Mouse (Mus musculus): ENCODE measurements at regions not wholly inside any gene's neighbourhood (a gene's known extent, or its start where the extent isn't known, plus 50 kb on each side); places are given as distances from the start of the nearest gene placed in this dataset.
"Not testable (repeated sequence)": the region's sequence is repeated elsewhere in the genome, so short reads cannot be mapped to it uniquely, and the experiment has no call there.

GRCm38 (mm10) chr5:50155170-50155860 lies 96.5 kb upstream of the Adgra3 start:
- ATAC-seq (replicated peaks; ENCODE audit: insufficient number of reproducible peaks, low FRiP score, low TSS enrichment, low read depth); H3K27ac ChIP-seq (replicated peaks; ENCODE audit: low read depth, low read length); H3K4me1 ChIP-seq (ENCODE audit: control insufficient read depth, insufficient read depth, low read length); H3K27me3 ChIP-seq (ENCODE audit: control insufficient read depth, insufficient read depth, low read length); H3K4me3 ChIP-seq (ENCODE audit: low read depth, low read length); H3K9ac ChIP-seq (replicated peaks; ENCODE audit: low read length); DNase-seq (ENCODE audit: low spot score); H3K4me2 ChIP-seq (ENCODE audit: low read depth, low read length); H3K9me3 ChIP-seq (replicated peaks; ENCODE audit: control insufficient read depth, low read length); H3K36me3 ChIP-seq (replicated peaks; ENCODE audit: control insufficient read depth, insufficient read depth, low read depth, low read length): not testable (repeated sequence)
- 85% methylated on average over 2 of the region's 2 CpGs for WGBS

DNA sequence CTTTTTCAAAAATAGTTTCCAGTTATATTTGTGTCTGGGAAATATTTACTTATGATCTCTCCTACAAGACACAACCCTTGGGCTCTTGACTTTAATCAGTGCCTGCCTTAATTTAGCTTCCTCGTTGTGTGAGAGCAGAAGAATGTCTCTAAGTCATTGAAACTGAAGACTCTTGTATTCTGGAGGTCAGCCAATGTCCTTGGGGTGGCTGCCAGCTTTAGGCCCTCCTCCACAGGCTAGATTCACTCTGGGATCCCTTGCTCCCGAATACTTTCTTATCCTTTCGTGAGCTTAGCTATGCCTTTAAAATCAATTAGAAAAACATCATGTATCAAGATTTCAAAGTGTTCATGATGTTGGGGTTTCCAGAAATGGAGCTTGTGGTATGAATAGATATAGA lies 88.1 kb upstream of the Adgra3 start:
- Histone ChIP-seq H3K27me3 (ENCODE audit: control insufficient read depth, insufficient read depth, low read length) (no peaks in the 10 kb centered on the region), H3K27ac (replicated peaks; ENCODE audit: low read depth, low read length) (no peak overlapping the region), H3K36me3 (replicated peaks; ENCODE audit: control insufficient read depth, insufficient read depth, low read depth, low read length) (no peaks in the 10 kb centered on the region), H3K4me3 (ENCODE audit: low read depth, low read length) (no peak overlapping the region), H3K4me1 (ENCODE audit: control insufficient read depth, insufficient read depth, low read length) (no peaks in the 10 kb centered on the region), H3K4me2 (ENCODE audit: low read depth, low read length) (no peak overlapping the region), H3K9ac (replicated peaks; ENCODE audit: low read length) (no peak overlapping the region), H3K9me3 (replicated peaks; ENCODE audit: control insufficient read depth, low read length) (no peaks in the 10 kb centered on the region)
- no peak for ATAC-seq (replicated peaks; ENCODE audit: insufficient number of reproducible peaks, low FRiP score, low TSS enrichment, low read depth)
- DNase-seq (ENCODE audit: low spot score), result no peak
- 71% methylated on average over 3 of the region's 3 CpGs for WGBS

DNA sequence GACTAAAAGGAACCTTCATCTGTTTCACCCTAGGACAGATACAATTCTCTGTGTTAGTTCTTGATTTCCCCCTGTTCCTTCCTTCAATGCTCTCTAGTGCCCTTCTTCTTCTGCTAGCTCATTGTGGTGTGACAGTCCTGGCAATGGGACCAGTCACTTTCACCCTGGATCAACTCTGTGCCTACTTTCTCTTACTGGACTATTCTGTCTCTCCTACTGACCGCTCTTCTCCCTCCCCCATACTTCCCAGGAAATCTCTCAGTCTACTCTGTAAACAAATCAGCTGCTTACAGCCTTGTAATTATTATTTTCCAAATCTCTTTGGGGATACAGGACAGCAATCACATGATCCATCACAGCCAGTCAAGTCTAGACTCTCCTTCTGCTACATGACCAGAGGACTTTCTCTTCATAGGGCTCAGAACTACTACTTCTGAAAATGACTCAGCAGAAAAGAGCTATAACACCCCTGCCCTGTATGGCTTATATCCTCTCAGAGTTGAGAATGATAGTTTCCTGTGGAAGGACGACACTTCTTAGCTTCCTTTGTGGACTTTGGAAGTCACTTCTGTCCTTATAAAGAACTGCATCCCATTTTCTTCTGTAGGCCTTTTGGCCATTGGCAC lies 86.8 kb upstream of the Adgra3 start:
- Histone ChIP-seq H3K4me1 (ENCODE audit: control insufficient read depth, insufficient read depth, low read length) (no peaks in the 10 kb centered on the region), H3K9me3 (replicated peaks; ENCODE audit: control insufficient read depth, low read length) (no peaks in the 10 kb centered on the region), H3K27ac (replicated peaks; ENCODE audit: low read depth, low read length) (no peak overlapping the region), H3K36me3 (replicated peaks; ENCODE audit: control insufficient read depth, insufficient read depth, low read depth, low read length) (no peaks in the 10 kb centered on the region), H3K4me2 (ENCODE audit: low read depth, low read length) (no peak overlapping the region), H3K4me3 (ENCODE audit: low read depth, low read length) (no peak overlapping the region), H3K9ac (replicated peaks; ENCODE audit: low read length) (no peak overlapping the region), H3K27me3 (ENCODE audit: control insufficient read depth, insufficient read depth, low read length) (no peaks in the 10 kb centered on the region)
- WGBS, result 85% methylated on average over 2 of the region's 2 CpGs
- DNase-seq (ENCODE audit: low spot score) (no peak), ATAC-seq (replicated peaks; ENCODE audit: insufficient number of reproducible peaks, low FRiP score, low TSS enrichment, low read depth) (no peak)

DNA sequence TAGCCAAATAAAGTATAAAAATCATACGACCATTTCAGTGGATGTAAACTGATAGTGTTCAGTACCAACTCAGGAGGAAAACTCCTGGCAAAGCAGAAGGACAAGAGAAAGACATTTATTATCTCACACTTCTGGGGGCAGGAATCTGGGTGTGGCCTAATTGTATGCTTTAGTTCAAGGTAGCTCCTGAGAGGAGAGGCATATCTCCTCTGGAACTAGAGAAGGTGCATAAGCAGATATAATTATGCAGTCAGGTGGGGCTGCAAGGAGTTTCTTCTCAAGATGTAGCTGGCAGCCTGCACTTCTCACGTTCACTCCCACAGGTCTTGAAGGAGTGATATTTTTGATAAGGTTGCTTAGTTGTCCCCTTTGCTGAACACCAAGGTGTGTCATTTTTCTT lies 71.4 kb upstream of the Adgra3 start:
- Histone ChIP-seq H3K9me3 (replicated peaks; ENCODE audit: control insufficient read depth, low read length) (no peaks in the 10 kb centered on the region), H3K27ac (replicated peaks; ENCODE audit: low read depth, low read length) (no peak overlapping the region), H3K36me3 (replicated peaks; ENCODE audit: control insufficient read depth, insufficient read depth, low read depth, low read length) (no peaks in the 10 kb centered on the region), H3K4me3 (ENCODE audit: low read depth, low read length) (no peak overlapping the region), H3K4me1 (ENCODE audit: control insufficient read depth, insufficient read depth, low read length) (no peaks in the 10 kb centered on the region), H3K4me2 (ENCODE audit: low read depth, low read length) (no peak overlapping the region), H3K9ac (replicated peaks; ENCODE audit: low read length) (no peak overlapping the region), H3K27me3 (ENCODE audit: control insufficient read depth, insufficient read depth, low read length) (no peaks in the 10 kb centered on the region)
- ATAC-seq (replicated peaks; ENCODE audit: insufficient number of reproducible peaks, low FRiP score, low TSS enrichment, low read depth) (no peak), DNase-seq (ENCODE audit: low spot score) (no peak)
- WGBS, result 64% methylated on average over 2 of the region's 2 CpGs

DNA sequence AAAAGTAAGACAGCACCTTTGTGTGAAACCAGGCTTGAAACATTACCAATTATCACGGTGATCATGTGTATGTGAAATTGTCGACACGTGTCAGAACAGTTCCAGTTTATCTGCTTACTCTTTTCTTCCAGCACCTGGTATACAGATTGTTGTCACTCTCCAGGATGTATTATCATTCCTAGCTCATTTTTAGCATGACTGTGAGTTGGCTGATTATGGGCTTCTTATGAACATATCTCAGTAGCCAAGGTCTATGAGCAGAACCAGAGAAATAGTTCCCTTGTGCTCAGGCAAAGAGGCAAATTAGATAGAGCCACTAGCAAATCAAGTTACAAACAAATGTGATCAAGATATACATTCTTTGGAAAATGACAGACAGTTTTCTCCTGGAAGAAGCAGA lies 70.2 kb upstream of the Adgra3 start:
- Histone ChIP-seq H3K4me2 (ENCODE audit: low read depth, low read length) (no peak overlapping the region), H3K9me3 (replicated peaks; ENCODE audit: control insufficient read depth, low read length) (no peaks in the 10 kb centered on the region), H3K27ac (replicated peaks; ENCODE audit: low read depth, low read length) (no peak overlapping the region), H3K36me3 (replicated peaks; ENCODE audit: control insufficient read depth, insufficient read depth, low read depth, low read length) (no peaks in the 10 kb centered on the region), H3K27me3 (ENCODE audit: control insufficient read depth, insufficient read depth, low read length) (no peaks in the 10 kb centered on the region), H3K4me1 (ENCODE audit: control insufficient read depth, insufficient read depth, low read length) (no peaks in the 10 kb centered on the region), H3K4me3 (ENCODE audit: low read depth, low read length) (no peak overlapping the region), H3K9ac (replicated peaks; ENCODE audit: low read length) (no peak overlapping the region)
- 76% methylated on average over 3 of the region's 3 CpGs for WGBS
- DNase-seq (ENCODE audit: low spot score) (no peak), ATAC-seq (replicated peaks; ENCODE audit: insufficient number of reproducible peaks, low FRiP score, low TSS enrichment, low read depth) (no peak)

DNA sequence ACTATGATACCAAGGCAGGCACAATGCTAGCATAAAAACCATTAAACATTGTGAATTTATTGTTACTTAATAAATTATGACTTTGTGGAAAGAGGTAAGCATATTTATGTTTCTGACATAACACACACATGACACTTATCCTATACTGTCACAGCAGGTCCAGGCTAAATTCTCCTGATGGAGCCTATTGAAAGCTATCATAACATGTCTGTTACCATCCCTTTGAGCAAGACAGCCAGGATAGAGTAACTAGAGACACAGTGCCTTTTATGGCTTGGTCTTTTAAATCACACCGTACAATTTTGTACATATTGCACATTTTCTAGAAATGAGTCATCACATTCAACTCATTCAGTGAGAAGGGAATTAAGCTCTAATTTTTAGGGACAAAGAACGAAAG lies 67.8 kb upstream of the Adgra3 start:
- WGBS, result 82% methylated on average over 2 of the region's 2 CpGs
- H3K9ac ChIP-seq (replicated peaks; ENCODE audit: low read length), result no peak overlapping the region
- no peak overlapping the region for H3K4me2 ChIP-seq (ENCODE audit: low read depth, low read length)
- no peaks in the 10 kb centered on the region for H3K9me3 ChIP-seq (replicated peaks; ENCODE audit: control insufficient read depth, low read length)
- no peak for ATAC-seq (replicated peaks; ENCODE audit: insufficient number of reproducible peaks, low FRiP score, low TSS enrichment, low read depth)
- H3K4me3 ChIP-seq (ENCODE audit: low read depth, low read length), result no peak overlapping the region
- H3K36me3 ChIP-seq (replicated peaks; ENCODE audit: control insufficient read depth, insufficient read depth, low read depth, low read length), result no peaks in the 10 kb centered on the region
- H3K27ac ChIP-seq (replicated peaks; ENCODE audit: low read depth, low read length), result no peak overlapping the region
- no peaks in the 10 kb centered on the region for H3K27me3 ChIP-seq (ENCODE audit: control insufficient read depth, insufficient read depth, low read length)
- DNase-seq (ENCODE audit: low spot score), result no peak
- H3K4me1 ChIP-seq (ENCODE audit: control insufficient read depth, insufficient read depth, low read length), result no peaks in the 10 kb centered on the region

GRCm38 (mm10) chr5:50126177-50126576 lies 67.4 kb upstream of the Adgra3 start:
- no peak for ATAC-seq (replicated peaks; ENCODE audit: insufficient number of reproducible peaks, low FRiP score, low TSS enrichment, low read depth)

DNA sequence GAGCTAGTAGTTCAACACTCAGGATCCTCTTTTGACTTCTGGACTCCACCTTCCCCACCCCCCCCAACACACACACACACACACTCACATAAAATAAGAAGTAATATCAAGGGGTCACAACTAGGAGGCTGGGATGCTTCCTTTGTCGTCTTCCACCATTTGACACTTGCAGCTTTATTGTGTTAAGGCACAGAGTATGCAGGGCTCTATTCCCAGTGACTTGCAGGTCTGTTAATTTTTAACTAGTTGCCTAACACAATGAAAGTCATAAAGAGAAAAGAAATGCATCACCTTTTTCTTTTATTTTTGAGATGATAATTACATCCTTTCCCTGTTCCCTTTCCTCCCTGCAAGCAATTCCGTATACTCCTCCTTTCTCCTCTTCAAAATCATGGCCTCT lies 66.9 kb upstream of the Adgra3 start:
- H3K27ac ChIP-seq (replicated peaks; ENCODE audit: low read depth, low read length), result no peak overlapping the region
- WGBS, result 88% methylated on average over 2 of the region's 2 CpGs
- H3K4me2 ChIP-seq (ENCODE audit: low read depth, low read length), result no peak overlapping the region
- H3K4me1 ChIP-seq (ENCODE audit: control insufficient read depth, insufficient read depth, low read length), result no peaks in the 10 kb centered on the region
- H3K9me3 ChIP-seq (replicated peaks; ENCODE audit: control insufficient read depth, low read length), result no peaks in the 10 kb centered on the region
- H3K36me3 ChIP-seq (replicated peaks; ENCODE audit: control insufficient read depth, insufficient read depth, low read depth, low read length), result no peaks in the 10 kb centered on the region
- H3K27me3 ChIP-seq (ENCODE audit: control insufficient read depth, insufficient read depth, low read length), result no peaks in the 10 kb centered on the region
- no peak for ATAC-seq (replicated peaks; ENCODE audit: insufficient number of reproducible peaks, low FRiP score, low TSS enrichment, low read depth)
- no peak for DNase-seq (ENCODE audit: low spot score)
- H3K9ac ChIP-seq (replicated peaks; ENCODE audit: low read length), result no peak overlapping the region
- H3K4me3 ChIP-seq (ENCODE audit: low read depth, low read length), result no peak overlapping the region

More at GRCm38 (mm10) chr5:50126177-50126576, 67.4 kb upstream of the Adgra3 start:
- H3K4me3 ChIP-seq (ENCODE audit: low read depth, low read length), result no peak overlapping the region
- H3K27me3 ChIP-seq (ENCODE audit: control insufficient read depth, insufficient read depth, low read length), result no peaks in the 10 kb centered on the region
- H3K4me1 ChIP-seq (ENCODE audit: control insufficient read depth, insufficient read depth, low read length), result no peaks in the 10 kb centered on the region
- H3K36me3 ChIP-seq (replicated peaks; ENCODE audit: control insufficient read depth, insufficient read depth, low read depth, low read length), result no peaks in the 10 kb centered on the region
- no peak overlapping the region for H3K9ac ChIP-seq (replicated peaks; ENCODE audit: low read length)
- H3K9me3 ChIP-seq (replicated peaks; ENCODE audit: control insufficient read depth, low read length), result no peaks in the 10 kb centered on the region
- no peak for DNase-seq (ENCODE audit: low spot score)
- no peak overlapping the region for H3K4me2 ChIP-seq (ENCODE audit: low read depth, low read length)
- no peak overlapping the region for H3K27ac ChIP-seq (replicated peaks; ENCODE audit: low read depth, low read length)

All from embryonic facial prominence, embryonic 11.5 days (tissue).